Mouse (Mus musculus) neural tube, embryonic 11.5 days (tissue): Measurements from ENCODE around the gene Nav2. TPM values are rescaled to one million over a fixed set of nuclear protein-coding genes. Genes with fewer than 3 reads are reported as not detected.

ENCODE experiments used
- ATAC-seq: fragments of 200-750 bp; cut with Nextera tagmentation; 2 replicates; pipeline ENCODE4 v1.8.0; 2017; ENCODE audit warnings: moderate number of reproducible peaks, mild to moderate bottlenecking, moderate TSS enrichment, moderate library complexity; ENCODE audit not compliant: insufficient read depth, low FRiP score, low TSS enrichment
- DNase-seq: peaks from one replicate; pipeline ENCODE4 v3.0.0-alpha.2; 2015; ENCODE audit warnings: low spot score
- H3K27ac ChIP-seq: fragments of 300-500 bp; sonication (generic); 2 replicates; pipeline ENCODE4 v1.5.1; 2014; ENCODE audit warnings: low read depth, mild to moderate bottlenecking, low read length
- H3K27me3 ChIP-seq: fragments of 300-500 bp; sonication (generic); 2 replicates; pipeline ENCODE4 v1.6.1; 2014; ENCODE audit warnings: mild to moderate bottlenecking, low read length, mixed read lengths; ENCODE audit not compliant: control insufficient read depth, insufficient read depth
- H3K36me3 ChIP-seq: fragments of 300-500 bp; sonication (generic); 2 replicates; pipeline ENCODE4 v1.6.1; 2014; ENCODE audit warnings: mild to moderate bottlenecking, low read length, moderate library complexity, mixed read lengths; ENCODE audit not compliant: control insufficient read depth, insufficient read depth
- H3K4me1 ChIP-seq: fragments of 300-500 bp; sonication (generic); 2 replicates; pipeline ENCODE4 v1.6.1; 2014; ENCODE audit warnings: low read length, mixed read lengths; ENCODE audit not compliant: control insufficient read depth, insufficient read depth
- H3K4me2 ChIP-seq: fragments of 300-500 bp; sonication (generic); 2 replicates; pipeline ENCODE4 v1.6.1; 2014; ENCODE audit warnings: low read depth, mild to moderate bottlenecking, moderate library complexity
- H3K4me3 ChIP-seq: fragments of 300-500 bp; sonication (generic); 2 replicates; pipeline ENCODE4 v1.5.1; 2014; ENCODE audit warnings: low read depth, low read length
- H3K9ac ChIP-seq: fragments of 300-500 bp; sonication (generic); 2 replicates; pipeline ENCODE4 v1.6.1; 2014; ENCODE audit warnings: mild to moderate bottlenecking, low read length
- H3K9me3 ChIP-seq: fragments of 300-500 bp; sonication (generic); 2 replicates; pipeline ENCODE4 v1.6.1; 2016; ENCODE audit warnings: low read length; ENCODE audit not compliant: control insufficient read depth
- WGBS: fragments of 180-500 bp; shearing (Covaris S2); extraction: QIAGEN DNeasy Blood & Tissue Kit; methylation state at CpG from one replicate; pipeline ENCODE4 v1.1.7; 2014; 5-methylcytosine and 5-hydroxymethylcytosine counted together
- polyA plus RNA-seq: library from polyadenylated mRNA; unstranded; fragments of >200 nt; fragmentation: Nextera tagmentation; extraction: Ambion mirVana; gene quantifications from 2 replicates; pipeline ENCODE4 v1.2.1, GENCODE M21; 2014

Gene Nav2
- polyA plus RNA-seq, 1 experiment from 2014 or later, result 19.2 TPM

GRCm38 (mm10) chr7:49242261-49242660 is 333.7 kb downstream of the Nav2 start:
- no peak for ATAC-seq

GRCm38 (mm10) chr7:49243079-49243478 is 334.6 kb downstream of the Nav2 start:
- DNase-seq, result no peak
- H3K27me3 ChIP-seq, result peaks cover 15% of the 10 kb centered on the region
- peaks cover 14% of the 10 kb centered on the region for H3K4me1 ChIP-seq
- no peak overlapping the region for H3K4me2 ChIP-seq
- ATAC-seq, result no peak
- H3K9me3 ChIP-seq, result no peaks in the 10 kb centered on the region
- WGBS, result 83% methylated on average over 4 of the region's 4 CpGs
- H3K36me3 ChIP-seq, result no peaks in the 10 kb centered on the region
- H3K4me3 ChIP-seq, result no peak overlapping the region
- no peak overlapping the region for H3K27ac ChIP-seq
- H3K9ac ChIP-seq, result no peak overlapping the region

More at GRCm38 (mm10) chr7:49242261-49242660, 333.7 kb downstream of the Nav2 start:
- Histone ChIP-seq H3K36me3 (no peaks in the 10 kb centered on the region), H3K9me3 (no peaks in the 10 kb centered on the region), H3K27ac (no peak overlapping the region), H3K4me3 (no peak overlapping the region), H3K27me3 (peaks cover 7% of the 10 kb centered on the region), H3K9ac (no peak overlapping the region), H3K4me1 (peaks cover 14% of the 10 kb centered on the region), H3K4me2 (no peak overlapping the region)
- no peak for DNase-seq
- WGBS, result 41% methylated on average over 5 of the region's 5 CpGs

GRCm38 (mm10) chr7:49245537-49246239 is 337.2 kb downstream of the Nav2 start:
- Histone ChIP-seq H3K27ac (0 out of 2 replicates have a peak overlapping the region, but pooled peaks have one; percentile 21), H3K27me3 (peaks cover 21% of the 10 kb centered on the region), H3K4me3 (peak overlapping the region; percentile 49), H3K36me3 (no peaks in the 10 kb centered on the region), H3K9ac (peak overlapping the region; percentile 70), H3K4me2 (peak overlapping the region; percentile 97), H3K4me1 (peaks cover 14% of the 10 kb centered on the region), H3K9me3 (no peaks in the 10 kb centered on the region)
- WGBS, result under 1% methylated on average over 68 of the region's 68 CpGs
- DNase-seq (peak; percentile 96), ATAC-seq (peak; percentile 96)

GRCm38 (mm10) chr7:49246240-49246578 is 337.7 kb downstream of the Nav2 start:
- no peaks in the 10 kb centered on the region for H3K36me3 ChIP-seq
- H3K27ac ChIP-seq, result no peak overlapping the region
- peaks cover 14% of the 10 kb centered on the region for H3K4me1 ChIP-seq
- DNase-seq, result no peak
- under 1% methylated on average over 31 of the region's 31 CpGs for WGBS
- H3K4me3 ChIP-seq, result peak overlapping the region; percentile 49
- peak overlapping the region; percentile 47 for H3K9ac ChIP-seq
- H3K4me2 ChIP-seq, result peak overlapping the region; percentile 97
- H3K9me3 ChIP-seq, result no peaks in the 10 kb centered on the region
- no peak for ATAC-seq
- H3K27me3 ChIP-seq, result peaks cover 21% of the 10 kb centered on the region

- Histone ChIP-seq H3K27ac (no peak overlapping the region), H3K4me1 (peaks cover 14% of the 10 kb centered on the region), H3K9me3 (no peaks in the 10 kb centered on the region), H3K36me3 (no peaks in the 10 kb centered on the region), H3K27me3 (peaks cover 21% of the 10 kb centered on the region), H3K9ac (peak overlapping the region; percentile 47), H3K4me2 (peak overlapping the region; percentile 97), H3K4me3 (peak overlapping the region; percentile 49)
- 3% methylated on average over 50 of the region's 50 CpGs for WGBS
- DNase-seq (no peak), ATAC-seq (0 out of 2 replicates have a peak, but pooled peaks have one; percentile 2)
Measured at GRCm38 (mm10) chr7:49246584-49247481, 338.3 kb downstream of the Nav2 start.

- Histone ChIP-seq H3K9ac (no peak overlapping the region), H3K4me2 (no peak overlapping the region), H3K36me3 (no peaks in the 10 kb centered on the region), H3K27ac (no peak overlapping the region), H3K4me3 (no peak overlapping the region), H3K27me3 (peaks cover 21% of the 10 kb centered on the region), H3K9me3 (no peaks in the 10 kb centered on the region), H3K4me1 (peaks cover 14% of the 10 kb centered on the region)
- DNase-seq (no peak), ATAC-seq (no peak)
- 37% methylated on average over 8 of the region's 8 CpGs for WGBS
Measured at GRCm38 (mm10) chr7:49247744-49248331, 339.3 kb downstream of the Nav2 start.

GRCm38 (mm10) chr7:49248333-49249086 is 340.0 kb downstream of the Nav2 start:
- WGBS, result 52% methylated on average over 14 of the region's 14 CpGs
- Histone ChIP-seq H3K9ac (no peak overlapping the region), H3K4me2 (no peak overlapping the region), H3K27ac (no peak overlapping the region), H3K27me3 (peaks cover 21% of the 10 kb centered on the region), H3K9me3 (no peaks in the 10 kb centered on the region), H3K4me3 (no peak overlapping the region), H3K4me1 (peaks cover 14% of the 10 kb centered on the region), H3K36me3 (no peaks in the 10 kb centered on the region)
- DNase-seq, result no peak
- no peak for ATAC-seq

GRCm38 (mm10) chr7:49249462-49249861 is 340.9 kb downstream of the Nav2 start:
- Histone ChIP-seq H3K9me3 (no peaks in the 10 kb centered on the region), H3K4me1 (peaks cover 14% of the 10 kb centered on the region), H3K27me3 (peaks cover 21% of the 10 kb centered on the region), H3K4me3 (no peak overlapping the region), H3K9ac (no peak overlapping the region), H3K4me2 (no peak overlapping the region), H3K36me3 (no peaks in the 10 kb centered on the region), H3K27ac (no peak overlapping the region)
- WGBS, result 73% methylated on average over 2 of the region's 2 CpGs
- ATAC-seq (no peak), DNase-seq (no peak)
